Mouse (Mus musculus): Measurements from ENCODE around the gene Bmp6. TPM values are rescaled to one million over a fixed set of nuclear protein-coding genes. Genes with fewer than 3 reads are reported as not detected.

Bmp6 gene
- polyA plus RNA-seq, 1 experiment from 2014 or later, result 1.4 TPM

GRCm38 (mm10) chr13:38349818-38350217 is 4.9 kb downstream of the Bmp6 start:
- Histone ChIP-seq H3K9ac (replicated peaks; ENCODE audit: low read depth, low read length) (no peak overlapping the region), H3K27ac (ENCODE audit: low read length) (no peak overlapping the region), H3K9me3 (ENCODE audit: control insufficient read depth, low read length) (no peaks in the 10 kb centered on the region), H3K4me3 (replicated peaks; ENCODE audit: low read length) (no peak overlapping the region), H3K36me3 (ENCODE audit: control insufficient read depth, insufficient read depth) (no peaks in the 10 kb centered on the region), H3K4me2 (ENCODE audit: low read length) (no peak overlapping the region), H3K4me1 (replicated peaks; ENCODE audit: control insufficient read depth, insufficient read depth, low read length) (peaks cover 22% of the 10 kb centered on the region), H3K27me3 (replicated peaks; ENCODE audit: control insufficient read depth, insufficient read depth, low read length) (peaks cover 37% of the 10 kb centered on the region)
- ATAC-seq, result no peak
- WGBS, result 77% methylated on average over 5 of the region's 5 CpGs

GRCm38 (mm10) chr13:38351996-38352395 is 7.1 kb downstream of the Bmp6 start:
- Histone ChIP-seq H3K9me3 (ENCODE audit: control insufficient read depth, low read length) (no peaks in the 10 kb centered on the region), H3K4me1 (replicated peaks; ENCODE audit: control insufficient read depth, insufficient read depth, low read length) (peaks cover 2% of the 10 kb centered on the region), H3K27ac (ENCODE audit: low read length) (no peak overlapping the region), H3K4me2 (ENCODE audit: low read length) (no peak overlapping the region), H3K4me3 (replicated peaks; ENCODE audit: low read length) (no peak overlapping the region), H3K27me3 (replicated peaks; ENCODE audit: control insufficient read depth, insufficient read depth, low read length) (peaks cover 16% of the 10 kb centered on the region), H3K36me3 (ENCODE audit: control insufficient read depth, insufficient read depth) (no peaks in the 10 kb centered on the region), H3K9ac (replicated peaks; ENCODE audit: low read depth, low read length) (no peak overlapping the region)
- ATAC-seq, result no peak
- WGBS, result 34% methylated on average over 5 of the region's 5 CpGs

- Histone ChIP-seq H3K4me3 (replicated peaks; ENCODE audit: low read length) (no peak overlapping the region), H3K4me2 (ENCODE audit: low read length) (no peak overlapping the region), H3K36me3 (ENCODE audit: control insufficient read depth, insufficient read depth) (no peaks in the 10 kb centered on the region), H3K27ac (ENCODE audit: low read length) (no peak overlapping the region), H3K27me3 (replicated peaks; ENCODE audit: control insufficient read depth, insufficient read depth, low read length) (peaks cover 6% of the 10 kb centered on the region), H3K4me1 (replicated peaks; ENCODE audit: control insufficient read depth, insufficient read depth, low read length) (no peaks in the 10 kb centered on the region), H3K9me3 (ENCODE audit: control insufficient read depth, low read length) (no peaks in the 10 kb centered on the region), H3K9ac (replicated peaks; ENCODE audit: low read depth, low read length) (no peak overlapping the region)
- no peak for ATAC-seq
- WGBS, result 72% methylated on average over 10 of the region's 10 CpGs
Measured at GRCm38 (mm10) chr13:38352986-38353385, 8.1 kb downstream of the Bmp6 start.

GRCm38 (mm10) chr13:38353420-38354255 is 8.7 kb downstream of the Bmp6 start:
- WGBS, result 78% methylated on average over 24 of the region's 24 CpGs
- peaks cover under 1% of the 10 kb centered on the region; the same call in 1 of the 2 replicates for H3K27me3 ChIP-seq (replicated peaks; ENCODE audit: control insufficient read depth, insufficient read depth, low read length)
- no peaks in the 10 kb centered on the region for H3K36me3 ChIP-seq (ENCODE audit: control insufficient read depth, insufficient read depth)
- H3K4me1 ChIP-seq (replicated peaks; ENCODE audit: control insufficient read depth, insufficient read depth, low read length), result no peaks in the 10 kb centered on the region
- no peak for ATAC-seq
- H3K4me3 ChIP-seq (replicated peaks; ENCODE audit: low read length), result no peak overlapping the region
- no peak overlapping the region for H3K27ac ChIP-seq (ENCODE audit: low read length)
- H3K4me2 ChIP-seq (ENCODE audit: low read length), result no peak overlapping the region
- H3K9me3 ChIP-seq (ENCODE audit: control insufficient read depth, low read length), result no peaks in the 10 kb centered on the region
- no peak overlapping the region for H3K9ac ChIP-seq (replicated peaks; ENCODE audit: low read depth, low read length)

- H3K4me2 ChIP-seq (ENCODE audit: low read length), result no peak overlapping the region
- no peaks in the 10 kb centered on the region for H3K36me3 ChIP-seq (ENCODE audit: control insufficient read depth, insufficient read depth)
- peak; percentile 59; the same call in 1 of the 2 replicates for ATAC-seq
- H3K4me3 ChIP-seq (replicated peaks; ENCODE audit: low read length), result no peak overlapping the region
- no peaks in the 10 kb centered on the region for H3K9me3 ChIP-seq (ENCODE audit: control insufficient read depth, low read length)
- no peak overlapping the region for H3K27ac ChIP-seq (ENCODE audit: low read length)
- no peak overlapping the region for H3K9ac ChIP-seq (replicated peaks; ENCODE audit: low read depth, low read length)
- H3K27me3 ChIP-seq (replicated peaks; ENCODE audit: control insufficient read depth, insufficient read depth, low read length), result no peaks in the 10 kb centered on the region
- H3K4me1 ChIP-seq (replicated peaks; ENCODE audit: control insufficient read depth, insufficient read depth, low read length), result no peaks in the 10 kb centered on the region
- WGBS, result 57% methylated on average over 1 of the region's 1 CpGs
Measured at GRCm38 (mm10) chr13:38354284-38354683, 9.4 kb downstream of the Bmp6 start.

GRCm38 (mm10) chr13:38359045-38359444 is 14.1 kb downstream of the Bmp6 start:
- H3K27me3 ChIP-seq (replicated peaks; ENCODE audit: control insufficient read depth, insufficient read depth, low read length), result no peaks in the 10 kb centered on the region
- H3K27ac ChIP-seq (ENCODE audit: low read length), result no peak overlapping the region
- no peak for ATAC-seq
- no peak overlapping the region for H3K4me2 ChIP-seq (ENCODE audit: low read length)
- no peak overlapping the region for H3K9ac ChIP-seq (replicated peaks; ENCODE audit: low read depth, low read length)
- no peaks in the 10 kb centered on the region for H3K36me3 ChIP-seq (ENCODE audit: control insufficient read depth, insufficient read depth)
- no peak overlapping the region for H3K4me3 ChIP-seq (replicated peaks; ENCODE audit: low read length)
- H3K9me3 ChIP-seq (ENCODE audit: control insufficient read depth, low read length), result no peaks in the 10 kb centered on the region
- 54% methylated on average over 4 of the region's 4 CpGs for WGBS
- H3K4me1 ChIP-seq (replicated peaks; ENCODE audit: control insufficient read depth, insufficient read depth, low read length), result no peaks in the 10 kb centered on the region

- no peak for ATAC-seq
- Histone ChIP-seq H3K36me3 (ENCODE audit: control insufficient read depth, insufficient read depth) (no peaks in the 10 kb centered on the region), H3K4me1 (replicated peaks; ENCODE audit: control insufficient read depth, insufficient read depth, low read length) (no peaks in the 10 kb centered on the region), H3K9ac (replicated peaks; ENCODE audit: low read depth, low read length) (no peak overlapping the region), H3K4me3 (replicated peaks; ENCODE audit: low read length) (no peak overlapping the region), H3K27me3 (replicated peaks; ENCODE audit: control insufficient read depth, insufficient read depth, low read length) (no peaks in the 10 kb centered on the region), H3K4me2 (ENCODE audit: low read length) (no peak overlapping the region), H3K27ac (ENCODE audit: low read length) (no peak overlapping the region), H3K9me3 (ENCODE audit: control insufficient read depth, low read length) (no peaks in the 10 kb centered on the region)
- WGBS, result 81% methylated on average over 4 of the region's 4 CpGs
Measured at GRCm38 (mm10) chr13:38362751-38363150, 17.8 kb downstream of the Bmp6 start.

- Histone ChIP-seq H3K36me3 (ENCODE audit: control insufficient read depth, insufficient read depth) (no peaks in the 10 kb centered on the region), H3K4me3 (replicated peaks; ENCODE audit: low read length) (no peak overlapping the region), H3K9ac (replicated peaks; ENCODE audit: low read depth, low read length) (no peak overlapping the region), H3K4me1 (replicated peaks; ENCODE audit: control insufficient read depth, insufficient read depth, low read length) (no peaks in the 10 kb centered on the region), H3K9me3 (ENCODE audit: control insufficient read depth, low read length) (no peaks in the 10 kb centered on the region), H3K4me2 (ENCODE audit: low read length) (no peak overlapping the region), H3K27me3 (replicated peaks; ENCODE audit: control insufficient read depth, insufficient read depth, low read length) (no peaks in the 10 kb centered on the region), H3K27ac (ENCODE audit: low read length) (no peak overlapping the region)
- no peak for ATAC-seq
- 91% methylated on average over 7 of the region's 7 CpGs for WGBS
Measured at GRCm38 (mm10) chr13:38363869-38364268, 19.0 kb downstream of the Bmp6 start.

GRCm38 (mm10) chr13:38369624-38370023 is 24.7 kb downstream of the Bmp6 start:
- WGBS, result 91% methylated on average over 5 of the region's 5 CpGs
- no peaks in the 10 kb centered on the region; the same call in 1 of the 2 replicates for H3K9me3 ChIP-seq (ENCODE audit: control insufficient read depth, low read length)
- H3K27ac ChIP-seq (ENCODE audit: low read length), result no peak overlapping the region
- ATAC-seq, result no peak
- H3K4me2 ChIP-seq (ENCODE audit: low read length), result no peak overlapping the region
- no peaks in the 10 kb centered on the region for H3K36me3 ChIP-seq (ENCODE audit: control insufficient read depth, insufficient read depth)
- no peaks in the 10 kb centered on the region for H3K27me3 ChIP-seq (replicated peaks; ENCODE audit: control insufficient read depth, insufficient read depth, low read length)
- H3K9ac ChIP-seq (replicated peaks; ENCODE audit: low read depth, low read length), result no peak overlapping the region
- H3K4me1 ChIP-seq (replicated peaks; ENCODE audit: control insufficient read depth, insufficient read depth, low read length), result no peaks in the 10 kb centered on the region
- no peak overlapping the region for H3K4me3 ChIP-seq (replicated peaks; ENCODE audit: low read length)

All from forebrain, embryonic 16.5 days (tissue).